8 mouse cellular contexts compared by ENCODE assay signal in genomic region chr6:88724313-88725195, GRCm38 (mm10). TPM values are rescaled to one million over a fixed set of nuclear protein-coding genes. Genes with fewer than 3 reads are reported as not detected.
DNase-seq lines count a peak whose midpoint lies in the region; ATAC-seq and TF ChIP-seq lines count a peak whose summit lies in the region.

Gene Mgll, plus strand, starts transcription at chr6:88724412.

- TF ChIP-seq POLR2A in myocyte (IDR thresholded peaks at IDR 0.05; ENCODE audit: insufficient read length, low read depth) = peak; percentile 67

- peak within 1 kb of the TSS; percentile 97 for H3K4me2 ChIP-seq in forebrain, embryonic 13.5 days
- peak within 1 kb of the TSS; percentile 99 for H3K4me2 ChIP-seq in heart, embryonic 15.5 days
- peak within 1 kb of the TSS; percentile 98 for H3K4me2 ChIP-seq in liver, embryonic 11.5 days
- H3K4me2 ChIP-seq in myocyte (ENCODE audit: low read depth) = peak within 1 kb of the TSS; percentile 91
- peak within 1 kb of the TSS; percentile 94 for H3K4me2 ChIP-seq in stomach, postnatal 0 days (replicated peaks; ENCODE audit: low read depth)

- peak within 1 kb of the TSS; percentile 66 for H3K9ac ChIP-seq in forebrain, embryonic 13.5 days
- peak within 1 kb of the TSS; percentile 70 for H3K9ac ChIP-seq in heart, embryonic 15.5 days
- H3K9ac ChIP-seq in liver, embryonic 11.5 days (ENCODE audit: low read depth, low read length) = peak within 1 kb of the TSS; percentile 84
- H3K9ac ChIP-seq in stomach, postnatal 0 days (ENCODE audit: low read length) = peak within 1 kb of the TSS; percentile 84

- H3K27me3 ChIP-seq in E14TG2a.4 (ENCODE audit: insufficient read depth, low read length) (peaks cover 65% of the 10 kb centered on the region), myocyte (ENCODE audit: control insufficient read depth, insufficient read depth, insufficient read length) (peaks cover 16% of the 10 kb centered on the region)
- H3K27me3 ChIP-seq in forebrain, embryonic 13.5 days = peaks cover 35% of the 10 kb centered on the region
- H3K27me3 ChIP-seq in heart, embryonic 15.5 days = no peaks in the 10 kb centered on the region
- peaks cover 12% of the 10 kb centered on the region; the same call in 1 of the 2 replicates for H3K27me3 ChIP-seq in liver, embryonic 11.5 days (replicated peaks; ENCODE audit: control insufficient read depth, insufficient read depth, low read length)
- no peaks in the 10 kb centered on the region for H3K27me3 ChIP-seq in stomach, postnatal 0 days (ENCODE audit: control insufficient read depth, insufficient read depth, low read length)

- under 1% methylated on average over 101 of the region's 105 CpGs for WGBS in forebrain, embryonic 13.5 days
- under 1% methylated on average over 105 of the region's 105 CpGs for WGBS in heart, embryonic 15.5 days
- under 1% methylated on average over 105 of the region's 105 CpGs for WGBS in liver, embryonic 11.5 days
- WGBS in stomach, postnatal 0 days = under 1% methylated on average over 99 of the region's 105 CpGs

- H3K79me2 ChIP-seq in myocyte (ENCODE audit: control insufficient read depth, insufficient read depth) = no peaks in the 10 kb centered on the region

- DNase-seq in kidney, postnatal 14 days = peak; percentile 85
- peak; percentile 65 for DNase-seq in liver, embryonic 11.5 days (ENCODE audit: low spot score)
- peak; percentile 67 for DNase-seq in stomach, postnatal 0 days (ENCODE audit: low spot score)

- TF ChIP-seq CTCF in E14TG2a.4 (conservative IDR thresholded peaks at IDR 0.05; ENCODE audit: low read length) = no peak
- TF ChIP-seq CTCF in stomach, postnatal 0 days (IDR thresholded peaks at IDR 0.05; ENCODE audit: low read depth) = peak; percentile 62

- no peaks in the 10 kb centered on the region for H3K36me3 ChIP-seq in E14TG2a.4 (ENCODE audit: insufficient read depth, low read length)
- H3K36me3 ChIP-seq in forebrain, embryonic 13.5 days (ENCODE audit: poor library complexity, severe bottlenecking) = no peaks in the 10 kb centered on the region
- no peaks in the 10 kb centered on the region for H3K36me3 ChIP-seq in heart, embryonic 15.5 days
- H3K36me3 ChIP-seq in liver, embryonic 11.5 days (ENCODE audit: control insufficient read depth, insufficient read depth, low read length) = no peaks in the 10 kb centered on the region
- H3K36me3 ChIP-seq in myocyte (ENCODE audit: control insufficient read depth, insufficient read depth) = no peaks in the 10 kb centered on the region
- no peaks in the 10 kb centered on the region for H3K36me3 ChIP-seq in stomach, postnatal 0 days (ENCODE audit: control insufficient read depth, insufficient read depth, low read length)

- peak within 1 kb of the TSS; percentile 52 for H3ac ChIP-seq in myocyte (ENCODE audit: control insufficient read depth, insufficient read length)

- H3K4me3 ChIP-seq in E14TG2a.4 (replicated peaks; ENCODE audit: low read length) (peak within 1 kb of the TSS; percentile 89), myocyte (peak within 1 kb of the TSS; percentile 17)
- H3K4me3 ChIP-seq in forebrain, embryonic 13.5 days = peak within 1 kb of the TSS; percentile 64
- H3K4me3 ChIP-seq in heart, embryonic 15.5 days = peak within 1 kb of the TSS; percentile 64
- H3K4me3 ChIP-seq in liver, embryonic 11.5 days (ENCODE audit: low read depth, low read length) = peak within 1 kb of the TSS; percentile 78
- peak within 1 kb of the TSS; percentile 81 for H3K4me3 ChIP-seq in stomach, postnatal 0 days (ENCODE audit: low read depth, low read length)

- H3K27ac ChIP-seq in forebrain, embryonic 13.5 days = peak within 1 kb of the TSS; percentile 48
- H3K27ac ChIP-seq in heart, embryonic 15.5 days = peak within 1 kb of the TSS; percentile 23
- 0 out of 2 replicates have a peak within 1 kb of the TSS, but pooled peaks have one; percentile 41 for H3K27ac ChIP-seq in liver, embryonic 11.5 days (ENCODE audit: low read depth, low read length)
- peak within 1 kb of the TSS; percentile 82 for H3K27ac ChIP-seq in stomach, postnatal 0 days (replicated peaks)

- peaks cover 7% of the 10 kb centered on the region for H3K4me1 ChIP-seq in E14TG2a.4 (replicated peaks; ENCODE audit: low read depth, low read length)
- peaks cover 14% of the 10 kb centered on the region for H3K4me1 ChIP-seq in forebrain, embryonic 13.5 days
- H3K4me1 ChIP-seq in heart, embryonic 15.5 days (replicated peaks) = peaks cover 14% of the 10 kb centered on the region; the same call in 1 of the 2 replicates
- H3K4me1 ChIP-seq in liver, embryonic 11.5 days (replicated peaks; ENCODE audit: control insufficient read depth, insufficient read depth, low read length) = peaks cover 4% of the 10 kb centered on the region; the same call in 1 of the 2 replicates
- 0 out of 2 replicates have a peak, but pooled peaks cover 2% of the 10 kb centered on the region for H3K4me1 ChIP-seq in stomach, postnatal 0 days (replicated peaks; ENCODE audit: control insufficient read depth, insufficient read depth)

- ATAC-seq in cerebellum, adult (ENCODE audit: insufficient number of reproducible peaks, low FRiP score, low TSS enrichment) = peak; percentile 61
- ATAC-seq in forebrain, embryonic 13.5 days = peak; percentile 92
- peak; percentile 83 for ATAC-seq in heart, embryonic 15.5 days (replicated peaks; ENCODE audit: insufficient number of reproducible peaks, insufficient read depth, low FRiP score, low read depth)
- ATAC-seq in liver, embryonic 11.5 days (replicated peaks; ENCODE audit: low FRiP score) = peak; percentile 91
- ATAC-seq in stomach, postnatal 0 days (ENCODE audit: low FRiP score, low TSS enrichment) = peak; percentile 87

- peaks cover 5% of the 10 kb centered on the region; the same call in 1 of the 2 replicates for H3K9me3 ChIP-seq in E14TG2a.4 (ENCODE audit: low read length)
- H3K9me3 ChIP-seq in forebrain, embryonic 13.5 days (replicated peaks) = no peaks in the 10 kb centered on the region
- H3K9me3 ChIP-seq in heart, embryonic 15.5 days (replicated peaks) = no peaks in the 10 kb centered on the region
- H3K9me3 ChIP-seq in liver, embryonic 11.5 days (ENCODE audit: control insufficient read depth, low read length) = no peaks in the 10 kb centered on the region
- H3K9me3 ChIP-seq in stomach, postnatal 0 days (ENCODE audit: control insufficient read depth, low read length) = no peaks in the 10 kb centered on the region

- no peak for TF ChIP-seq EP300 in stomach, postnatal 0 days (optimal IDR thresholded peaks at IDR 0.05)

TF ChIP-seq in myocyte, 11 proteins besides CTCF, POLR2A, EP300 and RAD21:
- TF ChIP-seq MYOG (IDR thresholded peaks at IDR 0.05; ENCODE audit: control insufficient read depth in 1 of 3, insufficient read depth in 1 of 3, insufficient read length in 2 of 3, low read depth in 2 of 3) = peak in 1 of 3 experiments; percentile 15
- no peak for TF ChIP-seq E2F4 (IDR thresholded peaks at IDR 0.05; ENCODE audit: insufficient read depth)
- peak; percentile 24 for TF ChIP-seq POLR2AphosphoS2 (IDR thresholded peaks at IDR 0.05; ENCODE audit: insufficient read length, low read depth)

RNA-seq across cellular contexts. Expression of gene Mgll, which starts in this region (rescaled TPM):
- polyA plus RNA-seq in forebrain, embryonic 13.5 days (2015; fragmentation: Nextera tagmentation; extraction: Ambion mirVana) = 9.0 and 11.2 TPM in 2 replicates
- 35.9 and 44.4 TPM in 2 replicates for polyA plus RNA-seq in heart, embryonic 15.5 days (2015; fragmentation: Nextera tagmentation; extraction: Ambion mirVana)
- polyA plus RNA-seq in liver, embryonic 11.5 days (2014; fragmentation: Nextera tagmentation; extraction: Ambion mirVana) = 17.3 and 22.2 TPM in 2 replicates
- polyA plus RNA-seq in myocyte (2012; fragmentation: generic; extraction: Trizol) = 4.7 TPM
- polyA plus RNA-seq in stomach, postnatal 0 days (2015; fragmentation: Nextera tagmentation; extraction: Ambion mirVana) = 117 and 127 TPM in 2 replicates

Comparison
In these comparisons a context has a peak if more than half of its experiments do, and no peak if none do; other contexts are left out.
1. Peak in every context shown above with its lines: DNase-seq, ATAC-seq, H3K4me3 ChIP-seq and H3K27ac ChIP-seq.
2. H3K4me3 ChIP-seq: peak in every context shown above with its lines; median percentile 89 in E14TG2a.4; 81 in stomach, postnatal 0 days; 78 in liver, embryonic 11.5 days; 64 in forebrain, embryonic 13.5 days; 64 in heart, embryonic 15.5 days; 17 in myocyte.
3. H3K27ac ChIP-seq: peak in every context shown above with its lines; median percentile 82 in stomach, postnatal 0 days; 48 in forebrain, embryonic 13.5 days; 41 in liver, embryonic 11.5 days; 23 in heart, embryonic 15.5 days.